Mouse (Mus musculus): ENCODE results near the gene Cabp7. TPM values are rescaled to one million over a fixed set of nuclear protein-coding genes. Genes with fewer than 3 reads are reported as not detected.
"Not testable (repeated sequence)": the region's sequence is repeated elsewhere in the genome, so short reads cannot be mapped to it uniquely, and the experiment has no call there.

Cabp7 gene
- polyA plus RNA-seq, 1 experiment from 2014 or later = 0.03 TPM

- ChIA-PET CTCF (no interaction called here), POLR2A (no interaction called here)
- DNase-seq (ENCODE audit: low read depth, low spot score) (no peak), ATAC-seq (no peak)
- TF ChIP-seq CTCF (IDR thresholded peaks at IDR 0.05) = no peak
- H3K27me3 ChIP-seq = no peaks in the 10 kb centered on the region
- in situ Hi-C loops (cut with MboI; ENCODE audit: low pct_unique_long_range_greater_than_20kb) = no loop called here
Observed at GRCm38 (mm10) chr11:4721728-4722127, 24.9 kb downstream of the Cabp7 start.

- ATAC-seq (no peak), DNase-seq (ENCODE audit: low read depth, low spot score) (no peak)
- TF ChIP-seq CTCF (IDR thresholded peaks at IDR 0.05) = no peak
- in situ Hi-C loops (cut with MboI; ENCODE audit: low pct_unique_long_range_greater_than_20kb) = no loop called here
- POLR2A ChIA-PET = no interaction called here
- no peaks in the 10 kb centered on the region for H3K27me3 ChIP-seq
- CTCF ChIA-PET = no interaction called here
Observed at GRCm38 (mm10) chr11:4720900-4721580, 25.5 kb downstream of the Cabp7 start.

GRCm38 (mm10) chr11:4720393-4720792 is 26.2 kb downstream of the Cabp7 start:
- no peak for DNase-seq (ENCODE audit: low read depth, low spot score)
- in situ Hi-C loops (cut with MboI; ENCODE audit: low pct_unique_long_range_greater_than_20kb) = no loop called here
- no peaks in the 10 kb centered on the region for H3K27me3 ChIP-seq
- ATAC-seq = no peak
- CTCF ChIA-PET = no interaction called here
- POLR2A ChIA-PET = no interaction called here
- TF ChIP-seq CTCF (IDR thresholded peaks at IDR 0.05) = no peak

- CTCF ChIA-PET = no interaction called here
Observed at GRCm38 (mm10) chr11:4719961-4720360, 26.6 kb downstream of the Cabp7 start.

GRCm38 (mm10) chr11:4718548-4718947 is 28.0 kb downstream of the Cabp7 start:
- DNase-seq (ENCODE audit: low read depth, low spot score) = no peak
- in situ Hi-C loops (cut with MboI; ENCODE audit: low pct_unique_long_range_greater_than_20kb) = no loop called here

More at GRCm38 (mm10) chr11:4719961-4720360, 26.6 kb downstream of the Cabp7 start:
- no peak for DNase-seq (ENCODE audit: low read depth, low spot score)
- POLR2A ChIA-PET = no interaction called here
- in situ Hi-C loops (cut with MboI; ENCODE audit: low pct_unique_long_range_greater_than_20kb) = no loop called here
- H3K27me3 ChIP-seq = no peaks in the 10 kb centered on the region
- no peak for TF ChIP-seq CTCF (IDR thresholded peaks at IDR 0.05)
- no peak for ATAC-seq

GRCm38 (mm10) chr11:4716530-4717236 is 29.9 kb downstream of the Cabp7 start:
- POLR2A ChIA-PET = interaction anchor here (0.8 kb wide), 1 partner anchor 19 kb away, joined by 3 read pairs; no protein-coding TSS in a partner anchor
- TF ChIP-seq CTCF (IDR thresholded peaks at IDR 0.05) = no peak
- no peaks in the 10 kb centered on the region for H3K27me3 ChIP-seq
- in situ Hi-C loops (cut with MboI; ENCODE audit: low pct_unique_long_range_greater_than_20kb) = no loop called here
- no peak for DNase-seq (ENCODE audit: low read depth, low spot score)
- CTCF ChIA-PET = no interaction called here
- no peak for ATAC-seq

More at GRCm38 (mm10) chr11:4718548-4718947, 28.0 kb downstream of the Cabp7 start:
- H3K27me3 ChIP-seq = no peaks in the 10 kb centered on the region
- no peak for ATAC-seq
- no peak for TF ChIP-seq CTCF (IDR thresholded peaks at IDR 0.05)
- POLR2A ChIA-PET = interaction anchor here (0.8 kb wide), 1 partner anchor 10 kb away, joined by 3 read pairs; no protein-coding TSS in a partner anchor
- CTCF ChIA-PET = no interaction called here

- DNase-seq (ENCODE audit: low read depth, low spot score) = no peak
- no peak for ATAC-seq
- POLR2A ChIA-PET = interaction anchor here (1.0 kb wide), 1 partner anchor 11 kb away, joined by 3 read pairs; the partner anchor contains the start of gene Zmat5
- H3K27me3 ChIP-seq = no peaks in the 10 kb centered on the region
- CTCF ChIA-PET = no interaction called here
- TF ChIP-seq CTCF (IDR thresholded peaks at IDR 0.05) = no peak
- in situ Hi-C loops (cut with MboI; ENCODE audit: low pct_unique_long_range_greater_than_20kb) = no loop called here
Observed at GRCm38 (mm10) chr11:4715596-4715995, 31.0 kb downstream of the Cabp7 start.

GRCm38 (mm10) chr11:4714727-4715126 is 31.9 kb downstream of the Cabp7 start:
- H3K27me3 ChIP-seq = no peaks in the 10 kb centered on the region
- DNase-seq (ENCODE audit: low read depth, low spot score) (no peak), ATAC-seq (no peak)
- POLR2A ChIA-PET = interaction anchor here (1.0 kb wide), 1 partner anchor 10 kb away, joined by 3 read pairs; the partner anchor contains the start of gene Zmat5
- TF ChIP-seq CTCF (IDR thresholded peaks at IDR 0.05) = no peak
- CTCF ChIA-PET = no interaction called here
- in situ Hi-C loops (cut with MboI; ENCODE audit: low pct_unique_long_range_greater_than_20kb) = no loop called here

GRCm38 (mm10) chr11:4712822-4713221 is 33.8 kb downstream of the Cabp7 start:
- POLR2A ChIA-PET = interaction anchor here (0.6 kb wide), 1 partner anchor 807 kb away, joined by 4 read pairs; no protein-coding TSS in a partner anchor
- no peaks in the 10 kb centered on the region for H3K27me3 ChIP-seq
- in situ Hi-C loops (cut with MboI; ENCODE audit: low pct_unique_long_range_greater_than_20kb) = no loop called here
- ATAC-seq (no peak), DNase-seq (ENCODE audit: low read depth, low spot score) (no peak)
- TF ChIP-seq CTCF (IDR thresholded peaks at IDR 0.05) = no peak
- CTCF ChIA-PET = no interaction called here

GRCm38 (mm10) chr11:4710188-4710587 is 36.4 kb downstream of the Cabp7 start:
- CTCF ChIA-PET; ATAC-seq; H3K27me3 ChIP-seq; DNase-seq (ENCODE audit: low read depth, low spot score); in situ Hi-C loops (cut with MboI; ENCODE audit: low pct_unique_long_range_greater_than_20kb): not testable (repeated sequence)
- POLR2A ChIA-PET = interaction anchor here (1.1 kb wide), 1 partner anchor 13 kb away, joined by 4 read pairs; no protein-coding TSS in a partner anchor

GRCm38 (mm10) chr11:4705178-4705577 is 41.4 kb downstream of the Cabp7 start:
- DNase-seq (ENCODE audit: low read depth, low spot score) = no peak
- ATAC-seq = no peak
- no peaks in the 10 kb centered on the region for H3K27me3 ChIP-seq
- in situ Hi-C loops (cut with MboI; ENCODE audit: low pct_unique_long_range_greater_than_20kb) = no loop called here
- ChIA-PET POLR2A (interaction anchor here (0.8 kb wide), 1 partner anchor 10 kb away, joined by 3 read pairs; no protein-coding TSS in a partner anchor), CTCF (no interaction called here)
- TF ChIP-seq CTCF (IDR thresholded peaks at IDR 0.05) = no peak

Measured in Patski (cell line).